Mouse (Mus musculus): ENCODE measurements around the gene Pla2g7. TPM values are rescaled to one million over a fixed set of nuclear protein-coding genes. Genes with fewer than 3 reads are reported as not detected.

Gene Pla2g7
- polyA plus RNA-seq, 1 experiment from 2014 or later, result 9.8 TPM

DNA sequence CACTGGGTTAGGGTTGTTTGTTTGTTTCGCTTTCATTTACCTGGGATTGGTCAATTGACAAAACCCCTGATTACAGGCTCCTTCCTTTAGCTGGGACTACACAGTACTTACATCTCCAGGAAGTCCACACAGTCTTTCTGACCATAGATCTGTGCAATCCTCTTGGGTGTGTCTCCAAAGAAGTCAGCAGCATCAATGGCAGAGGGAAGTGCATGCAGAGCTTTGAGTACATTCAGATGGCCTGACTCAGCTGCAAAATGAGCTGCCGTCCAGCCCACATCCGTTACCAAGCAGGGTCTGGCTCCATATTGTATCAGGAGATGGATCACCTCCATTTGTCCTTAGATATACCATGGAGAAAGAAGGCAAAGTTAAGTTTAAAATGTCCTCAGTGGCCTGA lies 29.1 kb upstream of the Pla2g7 start:
- H3K27me3 ChIP-seq (ENCODE audit: control insufficient read depth, insufficient read depth, low read length), result no peaks in the 10 kb centered on the region
- no peak overlapping the region for H3K4me3 ChIP-seq (ENCODE audit: low read depth, low read length)
- H3K4me2 ChIP-seq (ENCODE audit: low read depth, low read length), result no peak overlapping the region

DNA sequence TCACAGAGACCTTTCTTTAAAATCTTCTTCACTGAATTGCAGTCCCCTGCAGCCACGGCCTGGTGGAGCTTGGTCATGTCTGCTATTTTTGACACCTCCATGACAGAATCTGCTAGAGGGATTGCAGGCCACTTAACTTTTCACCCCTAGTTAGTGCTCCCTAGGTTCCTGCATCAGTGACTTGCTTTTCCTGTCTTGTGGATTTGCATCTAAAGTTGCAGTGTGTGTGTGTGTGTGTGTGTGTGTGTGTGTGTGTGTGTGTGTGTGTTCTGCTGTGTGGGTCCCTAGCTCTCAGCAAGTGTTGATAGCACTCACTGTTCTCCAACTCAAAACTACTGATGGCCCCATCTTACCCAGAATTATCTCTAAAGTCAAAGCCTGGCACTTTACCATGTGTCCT lies 24.4 kb upstream of the Pla2g7 start, which contains the start of gene Ankrd66:
TSS of gene Ankrd66 (minus strand) at position 101 of the 400 bp plus-strand sequence.
- 72% methylated on average over 1 of the region's 1 CpGs for WGBS
- Histone ChIP-seq H3K9me3 (replicated peaks; ENCODE audit: control insufficient read depth, low read length) (no peaks in the 10 kb centered on the region), H3K4me1 (ENCODE audit: control insufficient read depth, insufficient read depth, low read length) (no peaks in the 10 kb centered on the region), H3K4me2 (ENCODE audit: low read depth, low read length) (no peak within 1 kb of the TSS), H3K9ac (replicated peaks; ENCODE audit: low read length) (no peak within 1 kb of the TSS), H3K27me3 (ENCODE audit: control insufficient read depth, insufficient read depth, low read length) (no peaks in the 10 kb centered on the region), H3K36me3 (replicated peaks; ENCODE audit: control insufficient read depth, insufficient read depth, low read depth, low read length) (no peaks in the 10 kb centered on the region), H3K27ac (replicated peaks; ENCODE audit: low read depth, low read length) (no peak within 1 kb of the TSS), H3K4me3 (ENCODE audit: low read depth, low read length) (no peak within 1 kb of the TSS)
- DNase-seq (ENCODE audit: low spot score) (no peak), ATAC-seq (replicated peaks; ENCODE audit: insufficient number of reproducible peaks, low FRiP score, low TSS enrichment, low read depth) (no peak)

More for the DNA sequence above, 29.1 kb upstream of the Pla2g7 start:
- Histone ChIP-seq H3K4me1 (ENCODE audit: control insufficient read depth, insufficient read depth, low read length) (no peaks in the 10 kb centered on the region), H3K36me3 (replicated peaks; ENCODE audit: control insufficient read depth, insufficient read depth, low read depth, low read length) (no peaks in the 10 kb centered on the region), H3K9me3 (replicated peaks; ENCODE audit: control insufficient read depth, low read length) (no peaks in the 10 kb centered on the region), H3K27ac (replicated peaks; ENCODE audit: low read depth, low read length) (no peak overlapping the region), H3K9ac (replicated peaks; ENCODE audit: low read length) (no peak overlapping the region)
- ATAC-seq (replicated peaks; ENCODE audit: insufficient number of reproducible peaks, low FRiP score, low TSS enrichment, low read depth), result no peak
- 91% methylated on average over 3 of the region's 3 CpGs for WGBS
- DNase-seq (ENCODE audit: low spot score), result no peak

DNA sequence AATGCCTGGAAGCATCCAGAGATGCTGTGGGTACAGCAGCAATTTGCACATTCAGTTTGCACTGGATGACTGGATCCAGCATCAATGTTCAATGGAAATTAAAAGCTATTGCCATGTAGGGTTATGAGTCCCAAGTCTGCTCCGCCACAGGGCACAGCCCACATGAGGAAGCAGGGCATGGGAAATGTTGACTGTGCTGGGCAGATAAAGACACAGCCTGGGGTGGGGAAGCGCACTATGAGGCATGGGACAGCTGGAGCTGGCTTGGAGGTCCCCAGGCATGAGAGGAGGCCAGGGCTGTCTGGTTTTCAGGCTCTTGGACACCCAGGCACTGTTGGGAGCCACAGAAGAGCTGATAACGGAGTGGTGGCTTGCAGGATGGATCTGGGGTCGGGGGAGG lies 23.9 kb upstream of the Pla2g7 start:
- H3K36me3 ChIP-seq (replicated peaks; ENCODE audit: control insufficient read depth, insufficient read depth, low read depth, low read length), result no peaks in the 10 kb centered on the region
- no peaks in the 10 kb centered on the region for H3K4me1 ChIP-seq (ENCODE audit: control insufficient read depth, insufficient read depth, low read length)
- H3K9ac ChIP-seq (replicated peaks; ENCODE audit: low read length), result no peak overlapping the region
- no peak overlapping the region for H3K4me3 ChIP-seq (ENCODE audit: low read depth, low read length)
- no peaks in the 10 kb centered on the region for H3K27me3 ChIP-seq (ENCODE audit: control insufficient read depth, insufficient read depth, low read length)
- no peak overlapping the region for H3K27ac ChIP-seq (replicated peaks; ENCODE audit: low read depth, low read length)
- H3K4me2 ChIP-seq (ENCODE audit: low read depth, low read length), result no peak overlapping the region
- ATAC-seq (replicated peaks; ENCODE audit: insufficient number of reproducible peaks, low FRiP score, low TSS enrichment, low read depth) (no peak), DNase-seq (ENCODE audit: low spot score) (no peak)
- H3K9me3 ChIP-seq (replicated peaks; ENCODE audit: control insufficient read depth, low read length), result no peaks in the 10 kb centered on the region
- 80% methylated on average over 4 of the region's 4 CpGs for WGBS

DNA sequence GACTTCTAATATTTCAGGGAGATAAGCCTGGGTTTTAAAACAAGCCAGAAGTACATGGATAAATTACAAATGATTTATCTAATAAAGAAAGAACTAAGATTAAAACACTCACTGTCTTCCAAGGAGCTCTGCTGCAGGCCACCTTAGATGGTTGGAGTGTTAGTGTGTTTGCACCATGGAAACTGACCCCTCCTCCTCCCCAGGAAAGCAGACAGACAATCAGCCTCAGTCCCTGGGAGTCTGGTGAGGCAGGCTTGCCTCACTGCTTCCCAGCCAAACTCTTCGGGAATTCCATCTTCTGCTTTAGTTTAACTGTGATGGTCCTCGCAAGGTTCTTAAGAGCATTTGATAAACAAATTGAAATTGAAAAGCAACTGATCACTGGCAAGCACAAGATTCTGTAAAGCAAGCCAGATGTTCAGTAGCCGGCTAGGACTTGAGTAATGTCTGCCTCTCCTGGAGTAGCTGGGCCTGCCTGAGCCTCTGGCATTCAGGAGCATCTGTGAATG lies 16.7 kb upstream of the Pla2g7 start:
- no peak overlapping the region for H3K4me3 ChIP-seq (ENCODE audit: low read depth, low read length)
- no peaks in the 10 kb centered on the region for H3K36me3 ChIP-seq (replicated peaks; ENCODE audit: control insufficient read depth, insufficient read depth, low read depth, low read length)
- H3K27ac ChIP-seq (replicated peaks; ENCODE audit: low read depth, low read length), result peak overlapping the region; percentile 35; the same call in 1 of the 2 replicates
- no peak overlapping the region for H3K4me2 ChIP-seq (ENCODE audit: low read depth, low read length)
- no peaks in the 10 kb centered on the region for H3K9me3 ChIP-seq (replicated peaks; ENCODE audit: control insufficient read depth, low read length)
- DNase-seq (ENCODE audit: low spot score) (peak; percentile 54), ATAC-seq (replicated peaks; ENCODE audit: insufficient number of reproducible peaks, low FRiP score, low TSS enrichment, low read depth) (no peak)
- H3K27me3 ChIP-seq (ENCODE audit: control insufficient read depth, insufficient read depth, low read length), result no peaks in the 10 kb centered on the region
- H3K4me1 ChIP-seq (ENCODE audit: control insufficient read depth, insufficient read depth, low read length), result no peaks in the 10 kb centered on the region
- no peak overlapping the region for H3K9ac ChIP-seq (replicated peaks; ENCODE audit: low read length)
- WGBS, result 24% methylated on average over 3 of the region's 3 CpGs

GRCm38 (mm10) chr17:43554516-43555403 lies 13.1 kb upstream of the Pla2g7 start:
- H3K9me3 ChIP-seq (replicated peaks; ENCODE audit: control insufficient read depth, low read length), result no peaks in the 10 kb centered on the region
- H3K9ac ChIP-seq (replicated peaks; ENCODE audit: low read length), result no peak overlapping the region
- no peak for ATAC-seq (replicated peaks; ENCODE audit: insufficient number of reproducible peaks, low FRiP score, low TSS enrichment, low read depth)
- 77% methylated on average over 12 of the region's 12 CpGs for WGBS
- no peaks in the 10 kb centered on the region for H3K27me3 ChIP-seq (ENCODE audit: control insufficient read depth, insufficient read depth, low read length)
- H3K36me3 ChIP-seq (replicated peaks; ENCODE audit: control insufficient read depth, insufficient read depth, low read depth, low read length), result no peaks in the 10 kb centered on the region
- no peak overlapping the region for H3K27ac ChIP-seq (replicated peaks; ENCODE audit: low read depth, low read length)
- H3K4me2 ChIP-seq (ENCODE audit: low read depth, low read length), result no peak overlapping the region
- H3K4me1 ChIP-seq (ENCODE audit: control insufficient read depth, insufficient read depth, low read length), result no peaks in the 10 kb centered on the region
- DNase-seq (ENCODE audit: low spot score), result no peak
- H3K4me3 ChIP-seq (ENCODE audit: low read depth, low read length), result no peak overlapping the region

DNA sequence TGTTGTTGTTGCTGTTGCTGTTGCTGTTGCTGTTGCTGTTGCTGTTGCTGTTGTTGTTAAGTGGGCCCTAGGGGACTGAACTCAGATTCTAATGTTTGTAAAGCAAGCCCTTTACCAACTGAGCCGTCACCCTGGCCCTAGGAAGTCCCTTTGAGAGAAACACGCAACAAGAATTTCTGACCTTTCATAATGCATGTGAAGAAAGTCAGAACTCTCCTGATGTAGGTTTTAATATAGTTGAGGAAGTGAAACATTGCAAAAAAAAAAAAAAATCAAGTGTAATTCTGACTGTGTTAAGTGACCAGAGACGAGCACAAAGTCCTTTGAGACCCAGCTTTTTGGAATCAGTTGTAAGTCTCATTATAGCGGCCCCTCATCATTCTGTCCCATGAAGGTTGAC lies 10.8 kb upstream of the Pla2g7 start:
- Histone ChIP-seq H3K36me3 (replicated peaks; ENCODE audit: control insufficient read depth, insufficient read depth, low read depth, low read length) (no peaks in the 10 kb centered on the region), H3K27me3 (ENCODE audit: control insufficient read depth, insufficient read depth, low read length) (no peaks in the 10 kb centered on the region), H3K9me3 (replicated peaks; ENCODE audit: control insufficient read depth, low read length) (no peaks in the 10 kb centered on the region), H3K4me2 (ENCODE audit: low read depth, low read length) (no peak overlapping the region), H3K4me3 (ENCODE audit: low read depth, low read length) (no peak overlapping the region), H3K4me1 (ENCODE audit: control insufficient read depth, insufficient read depth, low read length) (no peaks in the 10 kb centered on the region), H3K9ac (replicated peaks; ENCODE audit: low read length) (no peak overlapping the region), H3K27ac (replicated peaks; ENCODE audit: low read depth, low read length) (no peak overlapping the region)
- DNase-seq (ENCODE audit: low spot score), result no peak
- WGBS, result 83% methylated on average over 4 of the region's 4 CpGs
- no peak for ATAC-seq (replicated peaks; ENCODE audit: insufficient number of reproducible peaks, low FRiP score, low TSS enrichment, low read depth)

DNA sequence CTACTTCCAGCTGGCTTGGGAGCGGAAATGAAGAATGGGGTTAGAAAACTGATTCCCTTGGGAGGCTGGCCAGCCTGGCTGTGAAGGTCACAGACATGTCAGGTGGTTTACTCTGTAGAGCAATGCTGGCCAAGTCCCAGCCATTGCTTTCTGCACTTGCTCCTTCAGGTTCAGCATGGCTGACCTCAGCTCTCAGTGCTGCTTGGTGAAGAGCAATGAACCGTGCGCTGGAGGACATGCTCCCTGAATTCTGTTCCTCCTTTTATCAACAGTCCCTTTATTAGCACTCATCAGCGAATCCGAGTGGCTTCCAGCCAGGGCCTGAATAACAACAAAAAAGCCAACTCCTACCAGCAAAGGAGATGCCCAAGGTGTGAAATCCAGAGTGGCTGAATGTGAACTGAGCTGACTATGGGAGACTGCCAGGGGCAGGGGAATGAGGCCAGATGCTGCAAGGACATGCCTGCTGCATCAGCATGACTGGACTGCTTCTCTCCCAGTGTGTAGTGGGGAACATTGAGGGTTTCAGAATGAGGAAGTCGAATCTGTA lies 10.3 kb upstream of the Pla2g7 start:
- ATAC-seq (replicated peaks; ENCODE audit: insufficient number of reproducible peaks, low FRiP score, low TSS enrichment, low read depth) (no peak), DNase-seq (ENCODE audit: low spot score) (no peak)
- H3K4me2 ChIP-seq (ENCODE audit: low read depth, low read length), result no peak overlapping the region
- H3K4me1 ChIP-seq (ENCODE audit: control insufficient read depth, insufficient read depth, low read length), result no peaks in the 10 kb centered on the region
- H3K4me3 ChIP-seq (ENCODE audit: low read depth, low read length), result no peak overlapping the region
- no peaks in the 10 kb centered on the region for H3K9me3 ChIP-seq (replicated peaks; ENCODE audit: control insufficient read depth, low read length)
- WGBS, result 55% methylated on average over 6 of the region's 6 CpGs
- no peaks in the 10 kb centered on the region for H3K36me3 ChIP-seq (replicated peaks; ENCODE audit: control insufficient read depth, insufficient read depth, low read depth, low read length)
- H3K9ac ChIP-seq (replicated peaks; ENCODE audit: low read length), result no peak overlapping the region
- H3K27ac ChIP-seq (replicated peaks; ENCODE audit: low read depth, low read length), result no peak overlapping the region
- H3K27me3 ChIP-seq (ENCODE audit: control insufficient read depth, insufficient read depth, low read length), result no peaks in the 10 kb centered on the region

DNA sequence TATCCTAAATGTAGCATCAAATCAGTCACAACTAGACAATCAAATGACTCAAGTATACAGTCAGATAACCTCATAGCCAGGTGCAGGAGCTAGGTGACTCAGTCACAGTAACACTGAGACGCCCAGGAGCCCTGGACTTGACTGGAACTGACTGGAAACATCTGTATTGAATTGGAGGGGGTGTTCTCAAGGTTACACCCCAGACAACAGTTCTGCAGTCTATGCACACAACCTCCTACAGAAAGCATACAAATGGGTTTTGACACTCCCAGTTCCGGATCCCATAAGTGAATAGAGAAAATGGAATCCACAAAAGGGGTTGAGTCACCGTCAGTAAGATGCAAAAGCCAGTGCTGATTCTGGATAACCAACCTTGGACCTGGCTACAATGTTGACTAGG lies 9.2 kb upstream of the Pla2g7 start:
- H3K4me2 ChIP-seq (ENCODE audit: low read depth, low read length), result no peak overlapping the region

More for the DNA sequence above, 9.2 kb upstream of the Pla2g7 start:
- H3K9me3 ChIP-seq (replicated peaks; ENCODE audit: control insufficient read depth, low read length), result no peaks in the 10 kb centered on the region
- no peak overlapping the region for H3K9ac ChIP-seq (replicated peaks; ENCODE audit: low read length)
- H3K4me1 ChIP-seq (ENCODE audit: control insufficient read depth, insufficient read depth, low read length), result no peaks in the 10 kb centered on the region
- DNase-seq (ENCODE audit: low spot score) (no peak), ATAC-seq (replicated peaks; ENCODE audit: insufficient number of reproducible peaks, low FRiP score, low TSS enrichment, low read depth) (no peak)
- no peaks in the 10 kb centered on the region for H3K27me3 ChIP-seq (ENCODE audit: control insufficient read depth, insufficient read depth, low read length)
- H3K4me3 ChIP-seq (ENCODE audit: low read depth, low read length), result no peak overlapping the region
- 74% methylated on average over 3 of the region's 3 CpGs for WGBS
- H3K27ac ChIP-seq (replicated peaks; ENCODE audit: low read depth, low read length), result no peak overlapping the region
- no peaks in the 10 kb centered on the region for H3K36me3 ChIP-seq (replicated peaks; ENCODE audit: control insufficient read depth, insufficient read depth, low read depth, low read length)
